Mouse (Mus musculus) neural tube, embryonic 14.5 days (tissue): Measurements from ENCODE around the gene Prrxl1. TPM values are rescaled to one million over a fixed set of nuclear protein-coding genes. Genes with fewer than 3 reads are reported as not detected.

Experiments
- ATAC-seq: fragments of 200-750 bp; cut with Nextera tagmentation; 2 replicates; pipeline ENCODE4 v1.8.0; 2017; ENCODE audit warnings: low read depth, mild to moderate bottlenecking, moderate TSS enrichment, moderate library complexity
- H3K27ac ChIP-seq: fragments of 300-500 bp; sonication (generic); 2 replicates; pipeline ENCODE4 v1.5.1; 2014; ENCODE audit warnings: low read depth, mild to moderate bottlenecking, control low read depth, low read length, moderate library complexity, mixed read lengths
- H3K27me3 ChIP-seq: fragments of 300-500 bp; sonication (generic); 2 replicates; pipeline ENCODE4 v1.6.1; 2014; ENCODE audit warnings: low read length; ENCODE audit not compliant: control insufficient read depth, insufficient read depth
- H3K36me3 ChIP-seq: fragments of 300-500 bp; sonication (generic); 2 replicates; pipeline ENCODE4 v1.6.1; 2014; ENCODE audit warnings: low read length, mixed read lengths; ENCODE audit not compliant: control insufficient read depth, insufficient read depth
- H3K4me1 ChIP-seq: fragments of 300-500 bp; sonication (generic); 2 replicates; pipeline ENCODE4 v1.6.1; 2014; ENCODE audit warnings: low read length; ENCODE audit not compliant: control insufficient read depth, insufficient read depth
- H3K4me2 ChIP-seq: fragments of 300-500 bp; sonication (generic); 2 replicates; pipeline ENCODE4 v1.6.1; 2014; ENCODE audit warnings: mild to moderate bottlenecking, low read depth, low read length, control low read depth
- H3K4me3 ChIP-seq: fragments of 300-500 bp; sonication (generic); 2 replicates; pipeline ENCODE4 v1.5.1; 2014; ENCODE audit warnings: low read depth, low read length, control low read depth, mixed read lengths
- H3K9ac ChIP-seq: fragments of 300-500 bp; sonication (generic); replicated peaks from 2 replicates; pipeline ENCODE4 v1.6.1; 2014; ENCODE audit warnings: low read depth, mild to moderate bottlenecking, control low read depth, low read length, mixed read lengths
- H3K9me3 ChIP-seq: fragments of 300-500 bp; sonication (generic); 2 replicates; pipeline ENCODE4 v1.6.1; 2016; ENCODE audit warnings: low read length; ENCODE audit not compliant: control insufficient read depth
- WGBS: fragments of 180-500 bp; shearing (Covaris S2); extraction: QIAGEN DNeasy Blood & Tissue Kit; methylation state at CpG from one replicate; pipeline ENCODE4 v1.1.7; 2014; 5-methylcytosine and 5-hydroxymethylcytosine counted together
- polyA plus RNA-seq: library from polyadenylated mRNA; unstranded; fragments of >200 nt; fragmentation: Nextera tagmentation; extraction: Ambion mirVana; gene quantifications from 2 replicates; pipeline ENCODE4 v1.2.1, GENCODE M21; 2014

Gene Prrxl1
- polyA plus RNA-seq, 1 experiment from 2014 or later: 123 TPM

DNA sequence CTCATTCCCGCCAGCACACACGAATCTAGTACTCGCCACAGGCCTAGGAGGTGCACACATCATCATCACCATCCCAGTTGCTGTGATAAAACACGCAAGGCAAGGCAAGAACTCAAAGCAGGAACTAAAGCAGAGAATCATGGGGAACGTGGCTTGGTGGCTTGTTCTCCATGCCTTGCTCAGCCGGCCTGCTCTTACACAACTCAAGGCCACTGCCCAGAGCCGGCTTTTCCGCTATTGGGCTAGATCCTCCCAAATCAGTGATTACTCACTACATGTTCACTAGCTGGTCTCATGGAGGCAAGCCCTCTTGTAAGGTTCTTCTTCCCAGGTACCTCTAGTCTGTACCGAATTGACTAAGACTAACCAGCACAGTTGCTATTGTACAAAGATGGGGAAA is 15.5 kb upstream of the Prrxl1 start:
- Histone ChIP-seq H3K9ac (no peak overlapping the region), H3K27me3 (no peaks in the 10 kb centered on the region), H3K4me1 (no peaks in the 10 kb centered on the region), H3K4me2 (no peak overlapping the region), H3K9me3 (no peaks in the 10 kb centered on the region), H3K36me3 (no peaks in the 10 kb centered on the region), H3K4me3 (no peak overlapping the region), H3K27ac (no peak overlapping the region)
- WGBS: 92% methylated on average over 9 of the region's 9 CpGs
- ATAC-seq: no peak

DNA sequence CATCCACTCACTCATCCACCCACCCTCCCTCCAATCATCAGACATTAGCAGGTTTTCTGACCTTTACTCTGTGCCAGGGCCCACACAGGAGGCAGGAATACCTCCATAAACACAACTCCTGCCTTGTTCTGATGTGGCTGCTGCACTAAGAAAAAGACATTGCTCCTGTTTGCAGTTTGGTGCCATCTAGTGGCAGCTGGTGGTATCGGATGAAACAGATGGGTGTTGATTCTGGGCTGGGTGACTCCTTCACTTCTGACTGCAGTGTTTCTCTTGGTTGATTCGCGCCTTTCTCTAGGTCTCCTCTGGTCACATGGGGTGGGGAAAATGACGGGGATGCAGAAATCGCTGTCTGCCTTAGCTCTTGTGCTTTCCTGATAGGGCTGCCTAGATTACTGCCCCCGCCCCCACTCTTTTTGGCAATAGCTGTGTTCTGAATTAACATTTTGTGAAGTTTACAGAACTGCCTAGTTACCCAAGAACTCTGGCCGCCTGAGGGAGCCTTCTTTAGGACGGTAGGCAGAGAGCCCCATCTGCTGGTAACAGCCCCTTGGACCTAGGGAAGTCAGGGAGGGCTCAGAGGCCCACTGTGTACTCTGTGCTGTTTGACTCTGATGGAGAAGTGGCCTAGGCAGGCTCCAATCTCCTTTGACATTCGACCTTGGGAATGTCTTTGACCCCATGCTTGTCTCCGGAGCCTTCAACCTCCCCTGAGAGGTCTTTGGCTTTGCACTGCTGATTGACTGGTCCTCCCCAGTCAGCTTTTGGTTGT is 12.0 kb upstream of the Prrxl1 start:
- WGBS: 14% methylated on average over 10 of the region's 10 CpGs
- no peak overlapping the region for H3K27ac ChIP-seq
- no peak overlapping the region for H3K4me2 ChIP-seq
- H3K9me3 ChIP-seq: no peaks in the 10 kb centered on the region
- H3K4me3 ChIP-seq: no peak overlapping the region
- ATAC-seq: peak; percentile 62; the same call in 1 of the 2 replicates
- H3K9ac ChIP-seq: no peak overlapping the region
- no peaks in the 10 kb centered on the region for H3K36me3 ChIP-seq
- H3K4me1 ChIP-seq: no peaks in the 10 kb centered on the region
- no peaks in the 10 kb centered on the region for H3K27me3 ChIP-seq

DNA sequence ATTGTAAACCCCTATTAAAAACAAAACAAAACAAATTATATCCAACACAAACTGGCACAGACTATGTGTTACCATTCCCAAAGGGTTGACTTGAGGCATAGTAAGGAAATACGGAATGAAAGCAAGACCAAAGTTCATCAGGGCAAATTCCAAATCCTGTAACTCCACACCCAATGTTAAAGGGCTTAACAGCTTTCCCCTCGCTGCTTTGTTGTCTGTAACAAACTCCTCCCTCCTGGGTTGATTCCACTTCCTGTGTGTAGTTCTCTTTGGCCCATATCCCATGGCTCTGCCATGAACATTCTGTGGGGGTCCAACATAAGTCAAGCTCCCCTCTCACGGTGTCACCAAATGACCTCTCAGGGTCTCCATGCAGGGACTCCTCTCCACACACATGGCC is 8.8 kb upstream of the Prrxl1 start:
- ATAC-seq: no peak
- Histone ChIP-seq H3K27me3 (peaks cover 10% of the 10 kb centered on the region), H3K27ac (no peak overlapping the region), H3K9ac (no peak overlapping the region), H3K4me3 (no peak overlapping the region), H3K4me2 (no peak overlapping the region), H3K36me3 (no peaks in the 10 kb centered on the region), H3K4me1 (no peaks in the 10 kb centered on the region), H3K9me3 (no peaks in the 10 kb centered on the region)
- WGBS: 81% methylated on average over 3 of the region's 3 CpGs

DNA sequence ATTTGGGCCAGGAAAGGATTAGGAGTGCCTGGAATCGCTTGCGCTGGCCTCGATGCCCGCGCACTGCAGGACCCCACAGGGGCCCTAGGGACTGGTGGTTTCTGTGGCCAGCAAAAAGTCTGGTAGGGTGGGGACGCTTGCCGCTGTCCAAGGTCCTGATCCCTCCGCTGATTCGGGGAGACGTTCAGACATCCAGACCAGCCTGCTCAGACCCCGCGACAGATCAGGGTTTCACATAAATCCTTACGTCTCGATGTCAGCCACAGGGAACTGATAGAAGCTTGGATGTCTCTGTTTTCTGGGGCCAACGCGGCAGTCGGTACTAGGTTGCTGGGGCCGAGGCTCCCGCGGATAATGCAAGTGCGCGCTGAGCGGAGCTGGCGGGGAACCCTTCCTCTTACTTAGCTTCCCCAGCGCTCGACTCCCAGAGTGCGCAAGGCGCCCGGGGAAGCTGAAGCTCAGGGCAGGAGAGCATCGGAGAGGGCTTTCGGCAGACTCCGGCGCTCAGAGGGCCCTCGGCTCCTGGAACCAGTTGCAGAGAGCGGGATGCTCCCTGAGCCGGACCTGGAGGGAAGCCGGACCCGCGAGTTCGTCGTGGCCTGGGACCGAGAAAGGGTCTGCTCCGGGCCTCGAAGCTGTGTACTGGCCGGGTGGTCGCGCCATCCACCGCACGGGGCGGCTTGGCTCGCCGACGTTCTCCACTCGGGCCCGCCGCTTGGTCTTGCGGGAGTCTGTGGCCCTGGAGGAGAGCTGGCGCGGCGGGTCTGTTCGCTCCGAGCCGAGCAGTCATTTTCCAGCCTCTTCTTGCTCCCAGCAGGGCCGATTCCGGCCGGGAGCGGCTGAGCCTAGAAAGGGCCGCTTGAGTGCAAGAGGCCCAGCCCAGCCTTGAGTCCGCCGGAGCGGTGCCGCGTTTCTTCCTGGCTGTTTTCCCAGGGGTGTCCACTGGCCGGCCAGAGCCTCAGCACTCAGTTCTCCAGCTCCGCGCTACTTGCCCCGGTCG is 1.7 kb upstream of the Prrxl1 start:
- Histone ChIP-seq H3K9me3 (no peaks in the 10 kb centered on the region), H3K27me3 (peaks cover 35% of the 10 kb centered on the region), H3K36me3 (no peaks in the 10 kb centered on the region), H3K4me1 (peaks cover 14% of the 10 kb centered on the region), H3K4me3 (peak overlapping the region; percentile 31), H3K9ac (peak overlapping the region; percentile 42), H3K4me2 (peak overlapping the region; percentile 40), H3K27ac (peak overlapping the region; percentile 8; the same call in 1 of the 2 replicates)
- ATAC-seq: peak; percentile 23; the same call in 1 of the 2 replicates
- WGBS: under 1% methylated on average over 78 of the region's 78 CpGs

DNA sequence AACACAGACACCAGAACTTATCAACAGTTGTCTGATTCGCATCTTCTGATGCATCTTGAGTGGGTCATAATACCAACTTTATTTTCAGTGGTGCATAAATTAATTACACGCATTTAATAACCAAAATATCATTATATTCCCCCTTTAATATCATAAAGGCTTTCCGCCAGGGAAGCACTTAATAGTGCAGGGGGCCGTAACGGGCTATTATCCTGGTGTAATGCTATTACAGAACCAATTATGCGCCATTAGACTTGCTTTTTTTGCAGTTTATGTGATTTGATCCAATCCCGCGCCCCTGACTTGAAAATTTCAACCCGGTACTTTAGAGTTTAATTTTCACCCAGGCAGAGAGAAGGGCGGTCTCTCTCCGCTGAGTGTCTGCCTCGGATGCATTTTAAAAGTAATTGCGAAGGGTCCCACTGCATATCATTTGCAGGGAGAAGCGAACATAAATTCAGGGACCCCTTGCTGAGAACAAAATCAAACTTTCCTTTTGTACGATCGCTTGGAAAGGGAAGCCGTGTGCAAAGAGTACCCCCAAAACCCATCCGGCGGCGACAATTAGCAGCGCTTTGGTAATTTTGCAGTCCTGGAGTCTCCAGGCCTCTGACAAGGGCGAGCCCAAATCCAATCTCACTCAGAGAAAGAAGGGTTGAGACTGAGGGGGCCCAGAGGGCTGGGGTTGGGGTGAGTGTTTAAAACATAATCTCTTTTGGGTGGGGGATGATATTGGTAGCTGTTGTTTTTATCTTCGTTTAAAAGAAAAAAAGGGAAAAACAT is 579 bp upstream of the Prrxl1 start:
- H3K27ac ChIP-seq: 0 out of 2 replicates have a peak overlapping the region, but pooled peaks have one; percentile 49
- H3K9ac ChIP-seq: no peak overlapping the region
- peak; percentile 59 for ATAC-seq
- peak overlapping the region; percentile 43; the same call in 1 of the 2 replicates for H3K4me2 ChIP-seq
- WGBS: 2% methylated on average over 23 of the region's 23 CpGs
- H3K9me3 ChIP-seq: no peaks in the 10 kb centered on the region
- H3K27me3 ChIP-seq: peaks cover 35% of the 10 kb centered on the region
- H3K4me3 ChIP-seq: peak overlapping the region; percentile 36
- H3K4me1 ChIP-seq: peaks cover 14% of the 10 kb centered on the region
- no peaks in the 10 kb centered on the region for H3K36me3 ChIP-seq

DNA sequence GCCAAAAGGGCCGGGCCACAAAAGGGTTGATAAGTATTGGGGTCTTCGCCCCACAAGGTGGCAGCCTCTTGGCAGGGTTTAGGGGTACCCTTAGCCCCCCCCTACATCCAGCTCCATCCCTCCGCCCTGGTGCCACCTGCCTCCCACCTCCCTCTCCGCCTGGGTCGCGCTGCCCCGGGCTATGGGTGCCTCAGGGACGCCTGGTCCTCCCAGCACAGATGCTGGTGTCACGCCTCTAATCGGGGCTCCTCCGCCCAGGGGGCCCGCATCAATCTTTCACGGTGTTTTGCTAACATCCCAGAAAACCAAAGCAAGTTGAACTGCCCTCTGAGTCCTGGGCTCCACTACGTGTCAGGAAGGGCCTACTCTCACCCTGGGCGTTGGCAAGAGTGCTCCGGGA is 903 bp downstream of the Prrxl1 start:
- ATAC-seq: no peak
- peak overlapping the region; percentile 36 for H3K4me3 ChIP-seq

DNA sequence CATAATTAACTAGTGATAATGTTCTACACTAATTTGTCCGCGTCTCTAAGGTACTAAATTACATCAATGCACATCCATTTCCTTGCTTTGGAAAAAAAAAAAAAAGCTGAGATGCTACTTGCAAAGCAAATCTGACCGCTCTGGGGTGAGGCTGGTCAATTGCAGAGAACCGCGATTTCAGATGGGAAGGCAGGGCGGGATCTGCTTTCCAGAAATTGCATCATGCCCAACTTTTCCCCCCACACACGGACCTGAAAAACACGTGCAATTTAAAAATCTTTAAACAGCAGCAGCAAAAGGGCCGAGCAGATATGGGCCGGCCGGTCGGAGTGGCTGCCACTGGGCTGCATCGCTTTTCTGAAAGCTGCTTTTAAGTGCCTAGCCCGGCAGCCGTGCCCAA is 6.3 kb downstream of the Prrxl1 start:
- Histone ChIP-seq H3K27me3 (peaks cover 6% of the 10 kb centered on the region; the same call in 1 of the 2 replicates), H3K9ac (no peak overlapping the region), H3K27ac (no peak overlapping the region), H3K4me1 (peaks cover 10% of the 10 kb centered on the region; the same call in 1 of the 2 replicates), H3K4me2 (peak overlapping the region; percentile 31; the same call in 1 of the 2 replicates), H3K9me3 (no peaks in the 10 kb centered on the region), H3K4me3 (no peak overlapping the region), H3K36me3 (no peaks in the 10 kb centered on the region)
- 32% methylated on average over 15 of the region's 15 CpGs for WGBS
- no peak for ATAC-seq

More for the DNA sequence above, 903 bp downstream of the Prrxl1 start:
- Histone ChIP-seq H3K9me3 (no peaks in the 10 kb centered on the region), H3K4me1 (peaks cover 15% of the 10 kb centered on the region), H3K9ac (peak overlapping the region; percentile 30), H3K4me2 (peak overlapping the region; percentile 43), H3K27ac (peak overlapping the region; percentile 49), H3K36me3 (no peaks in the 10 kb centered on the region), H3K27me3 (peaks cover 25% of the 10 kb centered on the region)
- WGBS: 1% methylated on average over 16 of the region's 16 CpGs

DNA sequence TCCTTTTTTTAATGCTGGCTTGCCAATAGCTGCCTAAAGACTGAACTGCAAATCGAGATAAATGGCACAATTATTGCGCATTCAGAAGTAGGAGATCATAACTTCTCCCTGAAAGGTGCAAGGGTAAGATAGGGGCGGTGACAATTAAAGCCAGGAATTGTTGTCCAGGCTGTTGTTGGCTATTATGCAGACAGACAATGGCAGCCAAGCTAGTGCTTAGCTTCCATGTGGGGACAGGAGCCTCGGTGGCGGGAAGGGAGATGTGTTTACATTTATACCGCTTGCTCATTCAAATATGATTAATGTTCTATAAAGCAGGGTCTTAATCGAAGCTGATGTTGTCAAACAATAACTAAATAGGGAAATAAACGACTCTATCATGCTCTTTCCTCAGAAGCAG is 7.1 kb downstream of the Prrxl1 start:
- 0 out of 2 replicates have a peak, but pooled peaks cover 2% of the 10 kb centered on the region for H3K27me3 ChIP-seq
- no peak overlapping the region for H3K9ac ChIP-seq
- no peak overlapping the region for H3K27ac ChIP-seq
- H3K36me3 ChIP-seq: no peaks in the 10 kb centered on the region
- H3K4me3 ChIP-seq: no peak overlapping the region
- no peak overlapping the region for H3K4me2 ChIP-seq
- H3K4me1 ChIP-seq: peaks cover 10% of the 10 kb centered on the region; the same call in 1 of the 2 replicates
- no peak for ATAC-seq
- WGBS: 35% methylated on average over 8 of the region's 8 CpGs
- H3K9me3 ChIP-seq: no peaks in the 10 kb centered on the region
